Mouse (Mus musculus) layer of hippocampus, adult 9-10 months (tissue): ENCODE measurements around the gene Mnat1.
"Not testable (repeated sequence)": the region's sequence is repeated elsewhere in the genome, so short reads cannot be mapped to it uniquely, and the experiment has no call there.

ENCODE experiments used
- DNase-seq: peaks from one replicate; pipeline ENCODE4 v3.0.0; 2022; ENCODE audit warnings: low spot score

Mnat1 gene

DNA sequence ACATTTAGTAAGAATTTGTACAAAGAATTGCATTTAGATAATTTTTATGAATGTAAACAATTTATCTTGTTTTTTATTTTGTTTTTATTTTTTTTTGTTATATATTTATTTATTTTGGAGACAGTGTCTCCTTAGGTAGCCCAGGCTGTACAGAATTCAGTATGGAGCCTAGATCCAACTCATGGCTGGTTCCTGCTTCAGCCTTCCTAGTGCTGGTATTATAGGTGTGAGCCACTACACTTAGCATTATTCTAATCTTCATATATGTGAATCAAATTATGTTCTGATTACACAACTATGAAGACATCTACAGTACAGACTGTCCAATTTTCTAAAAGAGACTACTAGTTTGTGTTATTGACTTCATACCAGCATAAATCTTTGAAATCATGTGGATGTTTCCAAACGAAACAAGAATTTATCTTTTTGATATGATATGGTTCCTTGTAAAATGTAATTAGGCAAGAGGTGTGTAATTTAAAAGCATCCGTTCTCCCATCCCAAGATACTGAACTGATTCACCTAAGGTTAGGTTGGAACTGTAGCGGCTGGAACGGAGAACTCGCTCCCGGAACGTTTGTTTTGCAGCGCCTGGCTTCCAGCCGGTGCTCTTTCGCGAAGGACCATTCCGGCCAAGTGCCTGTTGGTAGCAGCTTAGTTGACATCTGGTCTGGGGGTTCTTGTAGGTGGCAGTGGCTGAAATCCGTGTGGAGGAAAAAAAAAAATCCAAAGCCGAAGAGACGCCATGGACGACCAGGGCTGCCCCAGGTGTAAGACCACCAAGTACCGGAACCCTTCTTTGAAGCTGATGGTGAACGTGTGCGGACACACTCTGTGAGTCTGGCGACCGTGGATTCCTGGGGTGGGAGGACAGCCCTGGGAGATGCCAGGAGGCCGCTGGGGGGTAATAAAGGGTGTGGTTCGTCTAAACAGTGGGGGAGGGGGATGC lies at the start of gene Mnat1:
Mnat1 (plus strand) TSS at position 625 of the 949 bp plus-strand sequence.
- DNase-seq: peak; percentile 67

DNA sequence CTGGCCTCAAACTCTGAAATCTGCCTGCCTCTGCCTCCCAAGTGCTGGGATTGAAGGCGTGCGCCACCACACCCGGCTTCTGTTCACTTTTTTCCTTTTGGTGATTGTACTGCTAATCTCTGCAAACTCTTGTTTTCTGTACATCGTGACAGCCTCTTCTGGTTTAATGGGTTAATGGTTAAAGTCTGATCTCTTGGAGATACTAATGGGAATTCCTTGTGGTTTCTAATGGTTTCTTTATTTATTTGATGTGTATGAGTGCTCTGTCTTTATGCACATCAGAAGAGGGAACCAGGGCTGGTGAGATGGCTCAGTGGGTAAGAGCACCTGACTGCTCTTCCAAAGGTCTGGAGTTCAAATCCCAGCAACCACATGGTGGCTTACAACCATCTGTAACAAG lies 41.7 kb upstream of the Mnat1 start:
- not testable (repeated sequence) for DNase-seq

DNA sequence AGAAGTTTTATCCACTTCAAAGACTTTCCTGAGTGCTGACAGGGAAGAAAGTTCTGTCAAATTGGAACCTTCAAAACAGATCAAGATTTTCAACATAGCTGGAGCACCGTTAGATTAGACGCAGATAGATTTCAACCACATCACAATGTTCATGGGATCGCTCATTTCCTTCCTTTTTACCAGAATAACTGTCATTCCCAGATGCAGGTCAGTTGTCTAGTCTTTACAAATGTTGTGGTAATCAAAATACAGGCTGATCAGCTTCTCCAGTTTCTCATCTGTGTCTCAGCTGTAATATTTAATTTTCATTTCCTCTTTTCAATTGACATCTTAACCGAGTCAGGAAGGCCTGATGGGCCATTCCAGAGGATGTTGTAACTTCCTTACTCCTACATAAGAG lies 39.7 kb upstream of the Mnat1 start:
- DNase-seq: no peak

DNA sequence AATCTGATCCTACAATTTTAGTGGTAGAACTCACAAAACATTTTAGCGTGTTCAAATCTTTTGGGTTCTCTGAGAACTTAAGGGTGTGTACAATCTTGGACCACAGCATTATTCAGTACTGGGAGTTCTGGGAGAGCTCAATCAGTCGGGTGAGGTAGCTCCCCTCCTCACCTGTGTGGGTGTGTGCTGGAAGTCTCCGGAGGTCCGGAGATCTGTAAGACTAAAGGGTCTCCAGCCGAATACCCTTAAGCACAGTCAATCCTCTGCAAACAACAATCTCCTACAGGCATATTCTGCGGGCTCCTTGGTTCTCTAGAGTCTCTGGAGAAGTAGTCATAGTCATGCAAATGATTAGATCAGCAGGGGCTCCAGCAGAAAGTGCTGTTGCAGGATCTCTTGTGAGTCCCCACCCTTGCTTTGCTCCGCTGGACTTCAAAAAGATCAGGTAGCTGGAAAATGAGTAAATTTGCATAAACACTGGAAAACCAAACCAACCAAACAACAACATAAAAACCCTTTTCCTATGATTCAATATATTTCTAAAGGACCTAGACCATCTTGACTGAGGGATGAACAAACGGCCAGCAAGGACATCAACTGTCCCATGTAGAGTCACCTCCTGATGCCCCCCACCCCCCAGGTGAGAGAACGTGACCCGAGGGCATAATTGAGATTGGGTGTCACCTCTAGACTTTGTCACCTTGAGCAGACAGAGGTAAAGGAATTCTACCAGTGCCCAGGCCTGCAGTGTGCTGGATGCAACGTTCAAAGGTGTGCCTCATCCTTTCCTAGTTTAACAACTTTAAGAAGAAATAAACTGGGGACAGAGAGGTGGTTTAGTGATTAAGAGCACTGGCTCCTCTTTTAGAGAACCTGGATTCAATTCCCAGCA lies 37.5 kb upstream of the Mnat1 start:
- no peak for DNase-seq

DNA sequence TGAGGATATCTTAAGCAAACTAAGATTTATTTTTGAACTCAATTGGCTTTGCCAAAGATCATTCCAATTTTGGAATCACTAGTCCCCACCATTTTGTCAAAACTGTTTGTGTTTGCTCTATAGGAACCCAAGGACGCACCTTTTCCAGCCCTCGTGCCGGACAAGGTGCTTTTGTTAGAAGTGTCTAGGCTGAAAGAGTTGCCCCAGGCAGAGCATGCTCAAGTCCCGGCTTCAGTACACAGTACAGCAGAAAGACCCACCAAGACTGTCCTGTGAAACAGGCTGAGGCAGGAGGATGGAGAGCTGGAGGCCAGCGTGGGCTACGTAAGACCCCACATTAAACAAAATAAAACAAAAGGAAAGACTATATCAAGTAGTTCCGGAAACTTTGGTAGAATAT lies 36.4 kb upstream of the Mnat1 start:
- no peak for DNase-seq

DNA sequence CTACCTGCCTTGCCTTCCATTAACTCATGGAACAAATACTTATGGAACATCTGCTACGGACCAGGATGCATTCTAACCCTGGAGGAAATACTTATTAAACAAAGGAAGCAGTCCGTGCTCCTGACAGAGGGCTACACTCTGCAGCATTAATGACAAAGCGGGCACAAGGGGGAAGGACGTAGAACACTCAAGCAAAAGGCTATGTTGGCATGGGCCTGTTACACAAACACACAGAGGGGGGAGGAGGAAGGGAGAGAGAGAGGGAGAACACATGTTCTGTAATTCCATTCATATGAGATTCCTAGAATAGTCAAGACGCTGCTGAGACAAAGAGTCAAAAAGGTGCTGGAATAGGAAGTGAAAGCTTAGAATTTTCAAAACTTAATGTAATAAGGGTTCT lies 35.0 kb upstream of the Mnat1 start:
- no peak for DNase-seq

DNA sequence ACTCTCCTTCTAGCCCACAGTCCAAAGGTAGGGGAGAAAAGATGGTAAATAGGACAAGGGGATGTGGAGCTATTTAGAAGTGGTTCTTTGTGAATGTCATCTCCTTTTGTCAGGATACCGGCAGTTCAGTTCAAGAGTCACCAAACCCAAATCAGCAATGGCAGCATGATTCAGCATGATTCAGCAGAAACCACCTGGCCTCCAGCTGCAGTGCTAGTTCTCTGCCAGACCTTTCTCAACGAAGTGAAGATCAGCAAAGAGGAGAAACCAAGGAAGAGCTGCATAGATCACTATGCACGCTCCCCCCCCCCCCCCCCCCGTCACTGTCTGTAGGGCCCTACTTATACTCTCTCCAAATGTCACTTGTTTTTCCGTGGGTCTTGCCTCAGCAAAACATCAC lies 34.6 kb upstream of the Mnat1 start:
- no peak for DNase-seq

DNA sequence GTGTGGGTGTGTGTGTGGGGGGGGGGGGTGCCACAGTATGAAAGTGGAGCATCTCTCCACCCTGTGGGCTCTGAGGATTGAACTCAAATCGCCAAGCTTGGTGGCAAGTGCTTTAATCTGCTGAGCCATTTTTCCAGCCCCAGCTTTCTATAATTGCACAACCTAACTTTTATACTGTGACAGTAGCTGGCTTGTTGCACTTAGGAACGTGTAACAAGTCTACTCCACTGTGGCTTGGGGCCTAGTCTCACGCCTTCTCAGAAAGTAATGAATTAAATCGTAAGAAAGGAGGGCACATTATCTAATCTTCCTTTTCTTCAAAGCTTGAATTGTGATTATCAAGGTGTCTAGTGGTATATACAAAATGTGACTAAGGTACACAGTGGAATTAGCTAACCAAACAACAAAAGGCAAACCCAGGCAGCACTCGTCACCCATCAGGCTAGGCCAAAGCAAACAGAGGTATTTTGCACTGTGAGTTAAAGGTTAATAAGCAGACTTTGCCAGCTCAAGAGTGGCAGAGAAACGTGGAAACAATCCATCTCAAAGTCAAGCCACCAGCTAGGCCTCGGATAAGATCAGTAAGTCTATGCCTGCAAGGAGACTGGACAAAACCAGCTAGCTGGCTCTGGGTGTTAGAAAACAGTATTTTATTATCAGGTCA lies 32.7 kb upstream of the Mnat1 start:
- no peak for DNase-seq

DNA sequence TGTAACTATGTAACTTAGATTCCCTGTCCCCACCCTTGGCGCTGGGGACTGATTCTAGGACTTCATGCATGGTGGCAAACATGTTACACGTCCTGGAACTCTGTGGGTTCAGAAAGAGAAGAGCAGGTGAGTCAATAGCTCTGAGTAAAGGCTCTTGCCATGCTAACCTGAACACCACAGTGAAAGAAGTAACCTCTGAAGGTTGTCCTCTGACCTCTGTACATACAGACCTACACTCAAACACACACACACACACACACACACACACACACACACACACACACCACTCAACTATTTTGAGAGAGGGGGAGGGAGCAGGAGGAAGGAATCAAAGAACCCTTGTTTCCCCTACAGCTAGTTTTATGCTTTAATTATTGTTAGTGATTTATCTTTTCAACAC lies 29.3 kb upstream of the Mnat1 start:
- no peak for DNase-seq

DNA sequence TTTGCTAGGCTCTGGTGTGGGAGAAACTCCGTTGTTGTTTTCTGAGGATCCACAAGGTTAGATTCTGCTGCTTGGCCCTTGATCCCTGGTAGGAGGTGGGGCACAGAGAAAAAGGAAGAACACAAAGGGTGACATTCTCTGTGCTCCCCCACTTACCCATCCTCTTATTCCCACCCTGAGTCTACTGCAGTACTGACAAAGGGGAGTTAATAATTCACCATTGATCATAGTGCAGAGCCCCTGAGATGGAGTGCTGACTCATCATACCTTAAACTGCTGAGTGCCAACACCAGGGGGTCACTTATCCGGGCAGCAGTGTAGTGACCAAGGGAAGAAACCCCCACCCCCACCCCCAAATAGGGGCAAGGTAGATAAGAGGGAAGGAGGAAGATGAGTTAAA lies 28.9 kb upstream of the Mnat1 start:
- DNase-seq: no peak

DNA sequence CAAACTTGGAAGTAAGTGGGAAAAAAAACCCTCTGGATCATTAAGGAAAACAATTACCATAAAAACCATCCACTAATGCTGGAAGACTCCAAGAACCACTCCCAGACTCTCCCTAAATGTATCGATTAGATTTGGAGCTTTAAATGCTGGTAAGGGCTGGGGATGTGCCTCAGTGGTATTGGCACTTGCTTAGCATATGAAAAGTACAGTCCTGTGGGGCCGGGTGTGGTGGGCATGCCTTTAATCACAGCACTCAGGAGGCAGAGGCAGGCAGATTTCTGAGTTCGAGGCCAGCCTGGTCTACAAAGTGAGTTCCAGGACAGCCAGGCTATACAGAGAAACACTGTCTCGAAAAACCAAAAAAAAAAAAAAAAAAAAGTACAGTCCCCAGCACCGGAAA lies 27.3 kb upstream of the Mnat1 start:
- DNase-seq: not testable (repeated sequence)

DNA sequence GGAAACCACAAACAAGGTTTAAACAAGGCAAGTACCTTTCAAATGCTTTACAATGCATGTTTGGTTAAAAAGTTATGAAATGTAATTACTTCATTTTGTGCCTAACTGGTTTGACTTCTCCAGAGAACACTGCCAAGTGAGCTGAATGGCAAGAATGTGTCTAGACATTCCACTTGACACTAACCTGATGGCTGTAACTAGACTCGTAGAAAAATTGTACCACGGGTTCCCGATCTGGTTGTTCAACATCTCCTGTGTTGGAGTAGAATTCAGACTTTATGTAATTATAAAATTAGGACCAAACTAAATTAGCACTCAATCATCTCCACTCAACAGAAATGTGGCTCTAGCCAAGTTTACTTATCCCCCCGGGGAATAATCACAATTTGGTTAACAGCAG lies 24.9 kb upstream of the Mnat1 start:
- no peak for DNase-seq

DNA sequence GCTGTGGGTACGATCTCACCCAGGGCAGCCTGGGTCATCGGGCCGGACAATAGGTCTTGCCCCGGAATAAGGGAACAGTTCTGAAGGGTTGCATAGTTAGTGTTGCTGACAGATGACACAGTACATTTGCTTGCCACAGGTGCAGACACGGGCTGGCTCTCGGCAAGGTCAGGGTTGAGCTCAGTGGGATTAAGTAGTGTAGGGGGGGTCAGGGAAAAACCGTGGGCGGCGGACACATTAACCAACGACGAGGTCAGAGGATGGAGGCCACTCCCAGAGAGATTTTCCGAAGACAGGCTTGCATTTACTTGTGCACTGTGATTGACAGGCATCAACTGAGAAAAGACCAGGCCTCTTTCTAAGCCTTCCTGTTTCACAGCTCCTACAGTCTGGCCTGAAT lies 19.8 kb upstream of the Mnat1 start:
- DNase-seq: no peak

DNA sequence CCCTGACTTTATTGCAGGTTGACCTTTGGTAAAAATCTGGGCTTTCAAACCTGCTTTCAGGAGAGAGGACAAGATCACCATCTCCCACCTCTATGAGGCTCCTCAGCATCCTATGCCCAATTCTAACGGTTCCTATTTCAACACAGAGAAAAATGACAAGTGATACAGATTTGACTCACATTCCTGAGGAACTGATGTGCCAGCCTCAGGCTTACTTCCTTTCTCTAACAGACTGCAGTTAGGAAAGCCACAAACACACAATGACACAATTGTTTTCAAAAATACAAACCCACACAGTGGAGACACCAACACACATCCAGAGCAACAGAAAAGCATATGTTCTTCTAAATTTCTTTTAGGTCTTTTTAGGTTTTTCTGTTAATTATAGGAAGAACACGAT lies 15.7 kb upstream of the Mnat1 start:
- DNase-seq: no peak

DNA sequence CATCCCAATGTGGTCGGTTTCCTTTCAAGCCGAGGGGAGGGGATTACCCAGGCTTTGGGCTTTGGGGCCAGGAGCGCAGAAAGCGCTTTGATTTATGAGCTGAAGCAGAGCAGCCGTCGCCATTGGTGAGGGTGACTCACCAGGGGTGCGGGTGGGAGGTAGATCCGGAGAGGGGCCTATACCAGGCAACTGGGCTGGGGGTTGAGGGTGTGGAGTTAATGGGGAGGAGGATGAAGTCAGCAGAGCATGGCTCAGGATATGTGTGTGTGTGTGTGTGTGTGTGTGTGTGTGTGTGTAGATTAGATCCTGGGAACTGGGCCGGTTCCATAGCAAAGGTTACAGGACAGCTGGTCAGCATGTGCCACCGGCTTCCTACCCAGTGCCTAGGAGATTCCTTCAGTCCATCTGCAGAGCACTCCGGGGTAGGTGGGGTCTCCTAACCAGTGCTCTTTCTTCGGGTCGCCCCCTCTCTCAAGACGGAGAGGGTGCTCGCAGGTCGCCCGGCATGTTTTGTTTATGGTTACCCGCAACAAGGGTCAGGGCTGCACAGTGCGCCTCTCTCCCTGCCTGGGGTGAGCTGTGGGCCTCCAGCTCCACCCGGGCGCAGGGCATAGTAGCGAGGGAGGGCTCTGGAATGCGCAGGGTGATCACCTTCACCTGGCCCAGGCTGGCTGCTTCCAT lies 12.9 kb upstream of the Mnat1 start:
- no peak for DNase-seq

DNA sequence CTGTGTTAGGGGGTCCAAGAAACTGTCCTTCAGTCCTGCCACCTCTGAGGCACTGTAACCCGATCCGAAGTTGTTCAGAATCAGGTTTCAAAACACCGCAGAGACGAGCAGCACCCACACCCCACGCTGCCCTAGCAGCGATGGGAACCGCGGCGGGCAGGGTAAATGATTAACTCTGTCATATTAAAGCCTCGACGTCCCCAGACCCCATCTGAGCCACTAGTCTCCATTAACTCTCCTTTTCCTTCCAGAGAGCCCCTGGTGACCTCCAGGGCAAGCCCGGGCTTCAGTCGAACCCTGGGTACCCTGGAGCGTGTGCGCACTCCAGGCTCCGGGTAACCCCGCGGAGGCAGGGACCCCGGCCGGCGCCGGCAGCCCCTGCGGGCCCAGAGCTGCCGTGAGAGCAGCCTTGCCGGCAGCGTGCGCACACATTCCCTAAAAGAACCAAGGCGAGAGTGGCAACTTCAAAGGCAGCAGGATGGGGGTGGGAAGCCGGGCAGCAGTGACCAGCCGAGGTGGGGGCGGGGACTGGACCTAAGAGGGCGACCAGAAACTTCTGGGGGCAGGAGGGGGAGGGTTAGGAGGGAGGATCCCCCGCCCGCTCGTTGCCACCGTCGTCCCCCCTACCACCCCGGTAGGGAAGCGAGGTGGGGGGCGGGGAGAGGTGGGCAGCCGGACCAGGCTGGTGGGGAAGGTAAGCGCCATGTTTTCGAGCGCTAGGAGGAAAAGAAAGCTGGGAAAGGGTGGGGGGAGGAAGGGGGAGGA lies 11.8 kb upstream of the Mnat1 start:
- no peak for DNase-seq

DNA sequence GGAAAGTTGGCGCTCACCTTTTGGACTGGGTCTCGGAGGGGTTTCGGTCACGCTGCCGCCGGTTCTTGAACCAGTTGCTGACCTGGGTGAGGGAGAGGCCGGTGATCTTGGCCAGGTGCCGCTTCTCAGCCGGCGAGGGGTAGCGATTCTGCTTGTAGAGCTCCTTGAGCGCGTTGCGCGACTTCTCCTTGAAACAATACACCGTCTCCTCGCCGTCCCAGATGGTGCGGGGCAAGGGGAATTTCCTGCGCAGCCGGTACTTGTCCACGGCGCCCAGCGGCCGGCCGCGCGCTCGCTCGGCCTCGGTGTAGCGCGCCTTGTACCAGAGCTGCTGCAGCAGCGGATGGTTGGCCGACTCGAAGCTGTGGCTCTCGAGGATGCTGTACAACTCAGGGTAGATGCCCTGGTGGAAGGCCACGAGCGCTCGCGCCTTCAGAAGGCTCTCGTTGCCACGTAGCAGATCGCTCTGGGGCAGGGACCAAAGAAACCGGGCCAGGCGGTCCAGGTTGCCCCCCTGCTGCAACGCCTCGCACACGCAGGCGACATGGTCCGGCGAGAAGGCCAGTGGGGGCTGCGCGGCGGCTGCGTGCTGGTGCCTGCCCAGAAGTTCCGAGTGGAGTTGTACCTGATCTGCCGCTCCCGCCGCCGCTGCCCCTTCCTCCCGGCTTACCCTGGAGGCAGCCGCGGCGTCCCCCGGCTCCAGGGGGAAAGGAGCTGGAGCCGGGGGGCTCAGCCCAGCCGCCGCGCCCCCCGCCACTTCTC lies 11.0 kb upstream of the Mnat1 start:
- DNase-seq: no peak

DNA sequence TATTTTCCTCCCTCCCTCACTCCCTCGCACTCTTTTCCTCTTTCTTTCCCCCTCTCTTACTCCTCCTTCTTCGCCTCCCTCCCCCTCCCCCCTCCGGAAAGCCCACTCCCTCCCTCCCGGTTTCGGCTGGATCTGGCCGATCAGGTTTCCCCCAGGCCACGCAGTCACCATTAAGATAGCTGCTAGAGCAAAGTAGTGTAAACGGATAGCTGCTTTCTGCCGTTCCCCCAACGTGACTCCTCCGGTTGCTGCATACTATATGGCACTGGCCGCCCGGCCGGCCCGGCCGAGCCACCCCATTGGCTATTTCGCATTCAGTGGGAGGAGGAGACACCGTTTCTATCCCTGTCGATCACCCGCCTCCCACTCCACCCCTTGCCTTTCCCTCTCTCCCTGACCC lies 10.3 kb upstream of the Mnat1 start, which contains the start of gene Six4:
Six4 (minus strand) TSS at position 261 of the 400 bp plus-strand sequence.
- no peak for DNase-seq

DNA sequence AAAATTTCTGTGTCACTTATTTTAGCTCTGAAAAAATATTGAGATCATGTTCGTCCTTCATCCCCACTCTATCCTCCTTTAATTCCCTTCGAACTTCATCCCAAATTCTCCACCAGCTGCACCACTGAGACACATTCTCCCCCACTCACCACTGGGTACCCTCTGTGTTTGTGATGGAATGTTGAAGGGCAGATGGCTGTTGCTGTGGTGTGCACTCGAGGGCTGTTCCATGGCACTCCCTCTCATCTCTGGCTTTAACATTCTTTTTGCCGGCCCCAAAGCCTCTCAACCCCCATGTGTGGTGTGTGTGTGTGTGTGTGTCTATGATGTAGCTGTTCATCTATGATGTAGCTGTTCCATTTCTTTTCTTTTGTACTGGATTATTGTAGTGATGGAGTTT lies 1.7 kb downstream of the Mnat1 start:
- DNase-seq: no peak

DNA sequence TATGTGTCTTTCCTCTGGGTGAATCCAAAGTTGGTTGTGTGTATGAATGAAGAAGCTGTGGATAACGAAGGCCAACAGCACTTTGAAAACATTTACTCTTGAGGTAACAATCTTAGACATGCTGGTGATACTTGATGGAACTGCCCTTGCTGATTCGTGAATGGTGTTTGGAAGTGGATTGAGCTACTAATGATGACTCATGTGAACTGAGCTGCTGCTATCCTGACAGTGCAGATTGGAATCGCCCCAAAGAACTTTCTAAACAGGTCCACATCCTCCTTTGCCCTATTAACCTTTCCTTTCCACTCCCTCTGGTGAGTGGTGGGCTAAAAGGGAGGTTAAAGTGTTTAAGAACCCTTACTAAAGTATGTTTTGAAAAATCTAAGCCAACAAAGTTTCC lies 17.2 kb downstream of the Mnat1 start:
- DNase-seq: no peak
